Mouse (Mus musculus) liver, embryonic 14.5 days (tissue): Measurements from ENCODE around the gene Cltc. TPM values are rescaled to one million over a fixed set of nuclear protein-coding genes. Genes with fewer than 3 reads are reported as not detected.

Experiments
- ATAC-seq: fragments of 200-750 bp; cut with Nextera tagmentation; 2 replicates; pipeline ENCODE4 v1.8.0; 2017; ENCODE audit warnings: moderate number of reproducible peaks, mild to moderate bottlenecking, moderate library complexity; ENCODE audit not compliant: insufficient read depth
- DNase-seq, 3 experiments: peaks; one replicate each; pipeline ENCODE4 v3.0.0-alpha.2; 2012 to 2013; ENCODE audit warnings: low read depth in 3 of 3, low spot score in 3 of 3
- H3K27ac ChIP-seq: fragments of 300-500 bp; sonication (generic); 2 replicates; pipeline ENCODE4 v1.5.1; 2014; ENCODE audit warnings: moderate library complexity, mild to moderate bottlenecking, control low read depth, inconsistent platforms
- H3K27me3 ChIP-seq: fragments of 300-500 bp; sonication (generic); 2 replicates; pipeline ENCODE4 v1.6.1; 2014; ENCODE audit warnings: mild to moderate bottlenecking, low read length, moderate library complexity; ENCODE audit not compliant: control insufficient read depth, insufficient read depth
- H3K36me3 ChIP-seq: fragments of 300-500 bp; sonication (generic); replicated peaks from 2 replicates; pipeline ENCODE4 v1.6.1; 2014; ENCODE audit warnings: low read depth; ENCODE audit not compliant: control insufficient read depth, insufficient read depth
- H3K4me1 ChIP-seq, 2 experiments: fragments of 200-500 bp in 1 of 2; fragments of 300-500 bp in 1 of 2; sonication (generic) in 1 of 2; replicated peaks; 2 replicates each; pipeline ENCODE4 v1.6.1; 2012 to 2014; ENCODE audit warnings: antibody characterized with exemption in 1 of 2, inconsistent platforms in 1 of 2, low read length in 1 of 2; ENCODE audit not compliant: control insufficient read depth in 2 of 2, insufficient read depth in 2 of 2
- H3K4me2 ChIP-seq: fragments of 300-500 bp; sonication (generic); 2 replicates; pipeline ENCODE4 v1.6.1; 2014; ENCODE audit warnings: low read depth, mild to moderate bottlenecking, control low read depth, moderate library complexity
- H3K4me3 ChIP-seq, 2 experiments: fragments of 200-500 bp in 1 of 2; fragments of 300-500 bp in 1 of 2; sonication (generic) in 1 of 2; 2 replicates each; pipeline ENCODE4 v1.5.1; 2012 to 2014; ENCODE audit warnings: low read depth in 2 of 2, low read length in 2 of 2, mild to moderate bottlenecking in 2 of 2, control low read depth in 1 of 2, inconsistent platforms in 1 of 2, moderate library complexity in 1 of 2; ENCODE audit not compliant: insufficient read depth in 1 of 2
- H3K9ac ChIP-seq: fragments of 300-500 bp; sonication (generic); replicated peaks from 2 replicates; pipeline ENCODE4 v1.6.1; 2014; ENCODE audit warnings: mild to moderate bottlenecking, control low read depth, moderate library complexity
- H3K9me3 ChIP-seq: fragments of 300-500 bp; sonication (generic); 2 replicates; pipeline ENCODE4 v1.6.1; 2016; ENCODE audit warnings: low read length, mixed read lengths; ENCODE audit not compliant: control insufficient read depth
- CTCF ChIP-seq: IDR thresholded peaks from 2 replicates; pipeline ENCODE4 v1.5.1; 2016; ENCODE audit warnings: antibody characterized with exemption, low read depth, control low read depth
- EP300 ChIP-seq: IDR thresholded peaks from 2 replicates; pipeline ENCODE4 v1.6.1; 2016; ENCODE audit warnings: antibody characterized with exemption, low read depth
- WGBS: fragments of 180-500 bp; shearing (Covaris S2); extraction: QIAGEN DNeasy Blood & Tissue Kit; methylation state at CpG from one replicate; pipeline ENCODE4 v1.1.7; 2014; ENCODE audit not compliant: insufficient replicate concordance; 5-methylcytosine and 5-hydroxymethylcytosine counted together
- polyA plus RNA-seq, 2 experiments: library from polyadenylated mRNA; depleted of rRNA in 1 of 2; stranded (reverse) in 1 of 2; unstranded in 1 of 2; fragments of >200 nt; fragmentation: Nextera tagmentation in 1 of 2; extraction: Ambion mirVana in 1 of 2; gene quantifications; 2 replicates each; pipeline versions ENCODE4 v1.2.1 to v1.2.3; 2012 to 2014

Cltc gene
- polyA plus RNA-seq, 2 experiments, result 70.0 to 95.9 TPM

GRCm38 (mm10) chr11:86675520-86675919, 81.8 kb downstream of the Cltc start:
- Histone ChIP-seq H3K9ac (no peak overlapping the region), H3K27me3 (no peaks in the 10 kb centered on the region), H3K36me3 (peaks cover 9% of the 10 kb centered on the region), H3K4me1 (peaks cover 25 to 35% of the 10 kb centered on the region in 2 experiments), H3K27ac (no peak overlapping the region; the same call in 1 of the 2 replicates), H3K4me2 (no peak overlapping the region), H3K9me3 (no peaks in the 10 kb centered on the region), H3K4me3 (no peak overlapping the region)
- TF ChIP-seq EP300, result peak; percentile 80
- no peak for TF ChIP-seq CTCF
- 45% methylated on average over 4 of the region's 4 CpGs for WGBS
- no peak for DNase-seq
- peak; percentile 73; the same call in 1 of the 2 replicates for ATAC-seq

- Histone ChIP-seq H3K9me3 (no peaks in the 10 kb centered on the region), H3K27ac (no peak overlapping the region), H3K4me2 (no peak overlapping the region), H3K36me3 (peaks cover 9% of the 10 kb centered on the region), H3K27me3 (no peaks in the 10 kb centered on the region), H3K4me3 (no peak overlapping the region), H3K4me1 (peaks cover 34 to 45% of the 10 kb centered on the region in 2 experiments), H3K9ac (no peak overlapping the region)
- 29% methylated on average over 3 of the region's 3 CpGs for WGBS
- TF ChIP-seq EP300 (no peak), CTCF (no peak)
- no peak for ATAC-seq
- DNase-seq, result no peak
Measured at GRCm38 (mm10) chr11:86672772-86673171, 84.6 kb downstream of the Cltc start.

- no peak for ATAC-seq
- Histone ChIP-seq H3K4me2 (no peak overlapping the region), H3K36me3 (no peaks in the 10 kb centered on the region), H3K4me1 (peaks cover 42 to 50% of the 10 kb centered on the region in 2 experiments), H3K27ac (peak overlapping the region; percentile 26), H3K9ac (no peak overlapping the region), H3K27me3 (no peaks in the 10 kb centered on the region), H3K4me3 (no peak overlapping the region), H3K9me3 (no peaks in the 10 kb centered on the region)
- WGBS, result 60% methylated on average over 3 of the region's 3 CpGs
- no peak for TF ChIP-seq EP300
- no peak for TF ChIP-seq CTCF
- DNase-seq, result no peak
Measured at GRCm38 (mm10) chr11:86671041-86671675, 86.2 kb downstream of the Cltc start.

GRCm38 (mm10) chr11:86668169-86668568, 89.2 kb downstream of the Cltc start:
- DNase-seq, result no peak
- Histone ChIP-seq H3K9ac (peak overlapping the region; percentile 48), H3K4me3 (no peak overlapping the region), H3K4me1 (peaks cover 57 to 63% of the 10 kb centered on the region in 2 experiments), H3K27me3 (no peaks in the 10 kb centered on the region), H3K9me3 (no peaks in the 10 kb centered on the region), H3K4me2 (peak overlapping the region; percentile 52), H3K27ac (peak overlapping the region; percentile 91), H3K36me3 (peaks cover 17% of the 10 kb centered on the region)
- TF ChIP-seq EP300, result no peak
- no peak for TF ChIP-seq CTCF
- no peak for ATAC-seq
- 51% methylated on average over 3 of the region's 3 CpGs for WGBS

GRCm38 (mm10) chr11:86667553-86667952, 89.8 kb downstream of the Cltc start:
- H3K9me3 ChIP-seq, result no peaks in the 10 kb centered on the region
- H3K27ac ChIP-seq, result peak overlapping the region; percentile 91
- H3K4me3 ChIP-seq, result no peak overlapping the region
- H3K9ac ChIP-seq, result peak overlapping the region; percentile 48
- 32% methylated on average over 2 of the region's 2 CpGs for WGBS
- ATAC-seq (no peak), DNase-seq (no peak)
- H3K36me3 ChIP-seq, result peaks cover 19% of the 10 kb centered on the region
- H3K27me3 ChIP-seq, result no peaks in the 10 kb centered on the region
- TF ChIP-seq EP300 (no peak; the same call in 1 of the 2 replicates), CTCF (no peak)
- H3K4me2 ChIP-seq, result peak overlapping the region; percentile 52
- peaks cover 62 to 63% of the 10 kb centered on the region in 2 experiments for H3K4me1 ChIP-seq
